Mouse (Mus musculus) heart, adult 8-10 months (tissue): ENCODE results near the gene Tmsb4x. TPM values are rescaled to one million over a fixed set of nuclear protein-coding genes. Genes with fewer than 3 reads are reported as not detected.
A peak's percentile ranks its signal among the peaks of the same experiment; 100 is the strongest.

ENCODE experiments used
- DNase-seq: peaks from one replicate; pipeline ENCODE4 v3.0.0; 2022; ENCODE audit warnings: low spot score
- total RNA-seq, 4 experiments: library from RNA; stranded (reverse); gene quantifications; 2 replicates each; pipeline ENCODE4 v1.2.4; 2022

The Tmsb4x gene
- total RNA-seq: 100 to 1,000 TPM; 419 to 623 (median 536) TPM

DNA sequence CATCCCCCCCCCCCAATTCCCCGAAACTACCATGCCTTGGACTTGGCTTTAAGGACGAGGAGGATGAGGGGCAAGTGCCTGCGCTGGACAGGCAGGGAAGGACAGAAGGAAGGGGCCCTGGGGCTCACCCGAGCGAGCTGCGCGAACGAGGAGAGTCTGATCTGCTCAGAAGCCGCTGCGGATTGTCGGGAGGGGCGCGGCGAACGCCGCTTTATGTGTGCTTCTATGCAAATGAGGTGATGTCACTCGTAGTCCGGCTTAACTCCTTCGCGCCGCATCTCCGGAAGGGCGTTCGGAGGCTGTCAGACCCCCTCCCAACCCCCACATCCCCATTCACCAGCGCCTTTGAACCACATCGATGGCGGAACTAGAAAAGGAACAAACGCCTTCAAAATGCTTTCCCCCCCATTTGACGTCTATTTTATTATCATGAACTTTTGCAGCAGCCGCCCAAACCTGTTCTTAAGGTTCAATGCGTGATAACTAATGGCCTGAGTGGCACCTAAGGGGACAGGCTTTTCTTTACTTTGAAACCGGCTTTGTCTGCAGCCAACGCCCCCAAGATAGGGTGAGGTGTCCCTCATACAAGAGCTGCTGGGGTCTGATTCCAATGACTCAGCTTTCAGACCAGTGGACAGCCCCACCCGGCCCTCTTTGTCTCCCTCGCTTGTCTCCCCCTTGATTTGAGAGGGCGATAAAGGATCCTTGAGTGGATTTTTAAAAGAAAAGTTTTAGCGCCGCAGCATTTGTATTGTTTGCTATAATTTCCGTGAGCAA lies at the start of gene Tmsb4x:
Gene Tmsb4x (minus strand): TSS at position 338 of the 777 bp plus-strand sequence.
- DNase-seq: peak; percentile 90

- no peak for DNase-seq
Measured at GRCm38 (mm10) chrX:167241736-167242135, 32.6 kb upstream of the Tmsb4x start.

GRCm38 (mm10) chrX:167239293-167239921 lies 30.3 kb upstream of the Tmsb4x start:
- DNase-seq: no peak

DNA sequence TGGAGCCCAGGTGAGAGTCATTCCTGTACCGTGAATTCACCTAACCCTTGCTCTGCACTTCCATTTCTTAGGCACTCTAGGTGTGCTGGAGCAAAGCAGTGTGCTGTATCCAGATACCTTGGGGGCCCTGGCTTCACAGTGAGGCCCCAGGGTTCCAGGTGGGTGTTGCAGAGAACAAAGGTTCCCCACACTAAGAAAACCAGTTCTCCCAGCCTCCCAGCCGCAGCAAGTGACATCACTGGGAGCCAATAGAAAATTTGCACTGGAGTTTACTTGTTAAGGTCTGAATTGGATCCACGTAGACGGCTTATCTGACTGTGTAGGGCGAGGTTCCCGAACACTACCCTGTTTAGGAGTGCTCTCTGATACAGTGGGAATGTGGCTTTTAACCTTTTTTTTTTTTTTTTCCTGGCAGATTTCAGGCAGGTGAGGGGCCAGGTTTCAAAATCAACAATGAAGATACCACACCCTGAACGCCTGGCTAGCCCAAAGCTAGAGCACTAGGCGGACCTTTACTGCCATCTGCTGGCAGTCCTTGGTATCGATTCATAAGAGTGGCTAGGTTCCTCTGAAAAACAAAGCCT lies 24.1 kb upstream of the Tmsb4x start:
- peak; percentile 63 for DNase-seq

- DNase-seq: no peak
Measured at GRCm38 (mm10) chrX:167231150-167231549, 22.0 kb upstream of the Tmsb4x start.

GRCm38 (mm10) chrX:167229819-167230218 lies 20.7 kb upstream of the Tmsb4x start:
- no peak for DNase-seq

- peak; percentile 58 for DNase-seq
Measured at GRCm38 (mm10) chrX:167229206-167229605, 20.1 kb upstream of the Tmsb4x start.

DNA sequence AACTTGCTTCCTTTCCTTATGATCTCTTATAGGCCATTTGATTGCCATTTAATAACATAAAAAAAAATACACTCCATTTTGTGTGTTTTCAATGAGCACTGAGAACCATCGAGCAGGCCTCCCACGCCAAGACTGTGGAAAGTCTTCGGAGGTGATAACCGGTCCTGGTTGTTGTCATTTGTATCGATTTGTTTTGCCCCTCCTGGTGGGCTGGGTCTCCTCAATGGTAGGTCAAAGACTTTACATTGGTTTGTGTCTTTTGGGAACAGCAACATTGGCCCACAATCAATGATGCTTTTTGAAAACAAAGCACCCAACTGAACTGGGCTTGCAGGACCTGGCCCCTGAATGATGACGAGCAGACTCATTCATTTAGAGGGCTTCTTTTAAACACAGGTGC lies 18.6 kb upstream of the Tmsb4x start:
- no peak for DNase-seq

DNA sequence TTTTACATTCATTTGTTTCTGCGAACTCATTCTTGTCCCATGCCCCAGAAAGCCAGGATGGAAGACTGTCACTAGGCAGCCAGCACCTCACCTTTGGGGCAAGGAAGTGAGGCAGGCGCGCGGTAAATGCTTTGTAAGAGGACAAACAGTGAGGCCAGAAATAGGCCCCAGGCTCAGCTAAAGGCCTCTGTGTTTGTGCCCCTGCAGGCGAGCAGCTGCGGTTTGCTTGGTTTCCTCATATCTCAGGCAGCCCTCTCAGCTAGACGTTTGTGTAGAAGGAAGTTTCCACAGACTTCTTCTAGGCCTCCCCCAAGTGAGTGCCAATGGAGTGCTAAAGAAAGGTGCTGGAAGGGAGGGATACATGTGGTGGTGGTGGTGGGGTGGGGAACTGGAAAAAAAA lies 18.0 kb upstream of the Tmsb4x start:
- DNase-seq: no peak

DNA sequence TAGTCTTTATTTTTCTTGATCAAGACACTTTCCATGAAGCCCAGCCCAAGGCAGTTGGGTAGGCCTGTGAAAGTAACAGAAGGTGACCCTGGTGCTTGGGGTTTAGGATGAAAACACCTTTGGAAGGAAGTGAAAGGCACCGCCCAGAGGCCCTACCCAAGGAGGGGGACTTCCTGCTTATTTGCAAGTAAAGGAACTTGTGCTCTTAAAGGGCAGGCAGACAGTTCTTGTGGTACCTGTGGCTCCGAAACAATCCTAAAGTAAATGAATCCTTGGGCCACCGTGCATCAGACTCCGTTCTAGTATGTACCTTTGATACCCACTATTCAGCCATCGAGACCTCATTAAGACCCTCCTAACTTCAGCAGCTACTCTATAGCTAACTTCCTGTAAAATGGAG lies 17.5 kb upstream of the Tmsb4x start:
- no peak for DNase-seq

- DNase-seq: peak; percentile 55
Measured at GRCm38 (mm10) chrX:167212707-167213106, 3.6 kb upstream of the Tmsb4x start.

GRCm38 (mm10) chrX:167211871-167212555 lies 2.9 kb upstream of the Tmsb4x start:
- DNase-seq: no peak

- DNase-seq: peak; percentile 71
Measured at GRCm38 (mm10) chrX:167210319-167210728, 1.2 kb upstream of the Tmsb4x start.

DNA sequence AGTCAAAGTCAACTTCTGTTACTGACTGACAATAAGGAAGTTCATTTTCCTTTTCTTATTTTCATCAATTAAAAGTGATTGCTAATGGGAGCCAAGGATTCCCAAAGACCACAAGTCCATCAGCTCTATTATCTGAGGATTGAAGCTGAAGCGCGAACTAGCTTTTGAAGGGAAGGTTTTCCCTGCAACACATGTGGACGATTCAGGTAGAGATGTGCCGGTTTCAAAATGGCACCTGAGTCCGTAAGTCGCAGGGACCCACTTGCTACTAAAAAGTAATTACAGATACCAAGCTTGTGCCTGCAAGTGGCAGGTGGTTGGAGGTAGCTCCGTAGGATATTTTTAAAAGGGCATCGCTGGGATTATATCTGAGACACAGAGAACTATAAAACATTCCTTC lies 713 bp upstream of the Tmsb4x start:
- DNase-seq: no peak

DNA sequence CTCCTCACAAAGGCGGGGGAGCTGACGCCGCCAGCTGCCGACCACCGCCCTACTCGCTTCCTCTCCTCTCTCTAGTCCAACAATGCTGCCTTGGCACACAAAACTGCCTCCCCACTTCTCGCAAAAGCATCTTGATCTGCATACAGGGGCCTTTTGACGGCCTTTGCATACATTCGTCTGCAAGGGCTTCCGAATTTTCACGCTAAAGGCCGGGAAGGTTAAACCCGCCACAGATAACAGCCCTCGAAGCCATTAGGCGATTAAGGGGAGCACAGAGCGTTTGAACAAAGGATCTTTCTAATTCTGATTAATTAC lies 652 bp downstream of the Tmsb4x start:
- peak; percentile 45 for DNase-seq

DNA sequence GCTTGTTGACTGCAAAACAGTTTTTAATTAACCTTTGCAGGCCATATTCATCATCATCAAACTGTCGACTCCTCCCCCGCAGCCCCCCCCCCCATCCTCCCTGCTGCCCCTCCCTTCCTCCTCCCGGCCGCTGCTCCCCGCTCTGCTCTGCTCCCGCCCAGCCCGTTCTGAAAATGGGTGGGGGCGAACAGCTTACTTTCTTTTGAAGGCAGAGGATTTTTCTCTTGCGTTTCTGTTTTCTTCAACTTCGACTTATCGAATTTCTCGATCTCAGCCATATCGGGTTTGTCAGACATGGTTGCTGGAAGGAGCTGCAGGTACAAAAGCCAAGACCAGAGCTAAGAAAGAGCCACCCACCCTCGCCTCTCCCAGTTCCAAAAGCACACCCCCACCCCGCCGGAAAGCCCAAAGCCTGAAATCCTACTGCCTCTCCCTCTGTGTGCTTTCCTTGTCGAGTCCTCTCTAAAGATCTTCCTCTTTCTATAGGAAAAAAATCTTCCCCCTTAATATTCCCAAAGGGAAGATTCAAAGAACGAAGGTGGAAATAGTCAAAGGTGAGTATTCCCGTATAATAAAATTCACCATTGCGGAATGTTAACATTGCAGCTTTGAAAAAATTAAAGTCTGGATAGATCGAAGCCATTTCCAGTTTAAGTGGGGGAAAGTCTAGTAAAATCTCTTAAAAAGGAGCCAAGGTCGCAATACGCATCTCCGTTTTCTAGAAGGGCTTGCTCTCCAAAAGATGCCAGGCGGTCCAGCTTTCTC lies 1.2 kb downstream of the Tmsb4x start:
- DNase-seq: peak; percentile 44

GRCm38 (mm10) chrX:167205813-167206520 lies 3.1 kb downstream of the Tmsb4x start:
- DNase-seq: peak; percentile 15

DNA sequence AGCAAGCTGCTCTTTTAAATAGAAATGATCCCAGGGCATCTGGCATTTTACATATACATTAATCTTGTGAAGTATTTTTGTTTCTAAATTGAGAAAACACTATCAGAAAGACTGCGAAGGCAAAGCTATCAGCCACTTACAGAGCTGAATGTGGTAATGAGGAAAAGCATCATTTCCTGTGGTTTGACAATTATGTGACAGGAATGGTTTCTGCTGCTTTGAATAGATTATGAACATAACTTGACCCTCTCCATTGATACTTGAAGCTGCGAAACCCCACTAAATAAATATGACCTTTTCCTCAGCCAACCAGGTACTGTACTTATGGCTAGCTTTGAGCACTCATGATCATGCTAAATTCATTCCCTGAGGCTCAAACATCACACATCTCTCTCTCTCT lies 7.8 kb downstream of the Tmsb4x start:
- DNase-seq: no peak

- no peak for DNase-seq
Measured at GRCm38 (mm10) chrX:167195228-167195649, 13.9 kb downstream of the Tmsb4x start.

GRCm38 (mm10) chrX:167186306-167186705 lies 22.8 kb downstream of the Tmsb4x start:
- DNase-seq: no peak

DNA sequence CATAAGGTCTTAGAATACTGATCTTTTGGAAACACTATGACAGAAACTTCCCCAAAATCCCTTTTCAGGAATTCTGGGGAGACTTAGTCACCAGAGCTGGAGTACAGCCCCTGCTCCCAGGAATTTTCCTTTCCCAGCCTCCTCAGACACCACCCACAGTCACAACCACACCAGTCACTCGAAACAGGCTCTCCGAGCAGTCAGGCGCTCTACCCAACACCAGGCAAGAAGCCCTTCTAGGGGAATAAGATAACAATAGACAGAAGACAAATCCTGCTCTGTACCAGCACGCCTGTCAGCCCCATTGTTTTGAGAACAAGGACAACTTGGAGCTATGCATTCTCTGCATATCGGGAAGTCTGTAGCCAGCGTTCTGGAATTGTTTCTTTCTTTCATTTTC lies 25.6 kb downstream of the Tmsb4x start:
- no peak for DNase-seq
